Mouse (Mus musculus) brain, embryonic 14.5 days (tissue): ENCODE results near the gene Ell2. TPM values are rescaled to one million over a fixed set of nuclear protein-coding genes. Genes with fewer than 3 reads are reported as not detected.

Source experiments
- DNase-seq: peaks from one replicate; pipeline ENCODE4 v3.0.0-alpha.2; 2011; ENCODE audit warnings: low read depth
- CTCF ChIP-seq: fragments of 200-500 bp; IDR thresholded peaks from 2 replicates; pipeline ENCODE4 v1.5.1; 2012; ENCODE audit warnings: inconsistent platforms, mild to moderate bottlenecking, moderate library complexity, borderline replicate concordance; ENCODE audit not compliant: insufficient read depth, insufficient read length; ENCODE audit errors: extremely low read depth
- POLR2A ChIP-seq: fragments of 200-500 bp; IDR thresholded peaks from 2 replicates; pipeline ENCODE4 v1.6.1; 2012; ENCODE audit warnings: mild to moderate bottlenecking, inconsistent platforms, borderline replicate concordance; ENCODE audit not compliant: poor library complexity, insufficient read depth, insufficient read length, severe bottlenecking; ENCODE audit errors: extremely low read depth
- polyA plus RNA-seq: library from polyadenylated mRNA; depleted of rRNA; stranded (reverse); fragments of >200 nt; gene quantifications from 2 replicates; pipeline ENCODE4 v1.2.3, GENCODE M21; 2012

Gene Ell2
- polyA plus RNA-seq, 1 experiment = 1.9 TPM

- DNase-seq = no peak
- TF ChIP-seq POLR2A = no peak
Measured at GRCm38 (mm10) chr13:75737991-75738390, 31.4 kb downstream of the Ell2 start.

- no peak for DNase-seq
Measured at GRCm38 (mm10) chr13:75738536-75738935, 32.0 kb downstream of the Ell2 start.

DNA sequence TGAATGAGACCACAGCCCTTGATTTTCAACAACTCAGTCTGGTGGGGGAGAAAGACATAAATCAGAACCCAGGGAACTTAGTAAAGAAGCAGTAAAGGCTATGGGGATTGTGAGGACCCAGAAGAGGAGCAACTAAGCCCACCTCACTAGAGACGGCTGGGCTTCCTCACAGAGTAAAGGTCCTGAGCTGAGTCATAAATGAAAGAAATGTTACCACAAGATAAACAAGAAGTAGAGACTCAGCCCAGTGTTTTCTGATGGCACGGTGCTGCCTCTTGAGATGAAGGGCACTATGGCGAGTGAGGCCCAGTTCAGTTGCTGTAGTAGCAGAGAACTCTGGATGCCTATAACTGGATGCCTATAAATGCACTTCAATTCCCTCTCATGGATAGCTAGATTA lies 32.4 kb downstream of the Ell2 start:
- DNase-seq = no peak
- no peak for TF ChIP-seq POLR2A

More at GRCm38 (mm10) chr13:75738536-75738935, 32.0 kb downstream of the Ell2 start:
- TF ChIP-seq CTCF (no peak), POLR2A (no peak)

GRCm38 (mm10) chr13:75740018-75740417 lies 33.5 kb downstream of the Ell2 start:
- DNase-seq = no peak
- TF ChIP-seq CTCF (no peak), POLR2A (no peak)

GRCm38 (mm10) chr13:75741119-75741518 lies 34.6 kb downstream of the Ell2 start:
- DNase-seq = no peak
- TF ChIP-seq POLR2A (no peak), CTCF (no peak)

DNA sequence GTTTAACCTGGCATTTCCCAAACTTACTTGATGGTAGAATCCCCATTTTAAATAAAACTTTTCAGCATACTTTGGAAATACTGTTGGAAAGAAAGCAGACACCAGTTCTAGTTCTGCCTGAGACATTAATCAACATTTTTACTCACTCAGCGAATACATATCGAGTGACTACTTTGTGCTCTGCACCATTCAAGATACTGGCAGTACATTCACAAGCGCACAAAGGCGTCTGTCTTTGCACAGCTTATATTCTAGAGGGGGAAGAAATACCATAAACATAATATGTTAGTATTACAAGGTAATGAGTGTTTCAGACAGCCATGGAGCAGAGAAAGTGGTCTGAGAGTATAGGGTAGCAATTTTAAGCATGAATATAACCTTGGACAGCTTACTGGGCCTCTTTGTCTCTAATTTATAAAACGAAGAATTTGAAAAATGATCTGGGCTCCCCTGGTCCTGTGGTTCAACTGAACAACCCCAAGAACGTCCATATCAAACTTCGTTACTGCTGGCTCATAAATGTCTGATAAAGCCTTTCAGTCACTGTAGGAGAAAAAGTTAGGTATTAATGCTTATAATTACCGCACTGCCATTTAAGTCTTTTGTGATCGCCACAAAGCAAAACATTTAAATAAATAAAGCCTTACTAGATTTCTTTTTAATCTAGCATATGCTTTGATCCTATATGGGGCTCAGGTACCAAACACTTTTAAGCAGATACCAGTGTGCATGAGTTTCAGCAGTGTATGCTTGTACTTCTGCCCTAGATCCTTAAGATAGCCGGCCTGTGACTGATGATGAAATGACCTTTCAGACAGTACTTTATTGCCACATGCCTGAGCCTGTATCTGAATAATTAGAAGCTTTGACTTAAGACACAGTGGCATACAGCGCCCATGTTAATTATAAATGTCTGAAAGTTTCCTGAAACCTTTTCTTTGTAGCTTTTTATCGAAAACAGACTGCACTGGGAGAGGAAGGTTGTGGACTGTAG lies 35.5 kb downstream of the Ell2 start:
- TF ChIP-seq POLR2A (no peak), CTCF (no peak)
- DNase-seq = no peak

DNA sequence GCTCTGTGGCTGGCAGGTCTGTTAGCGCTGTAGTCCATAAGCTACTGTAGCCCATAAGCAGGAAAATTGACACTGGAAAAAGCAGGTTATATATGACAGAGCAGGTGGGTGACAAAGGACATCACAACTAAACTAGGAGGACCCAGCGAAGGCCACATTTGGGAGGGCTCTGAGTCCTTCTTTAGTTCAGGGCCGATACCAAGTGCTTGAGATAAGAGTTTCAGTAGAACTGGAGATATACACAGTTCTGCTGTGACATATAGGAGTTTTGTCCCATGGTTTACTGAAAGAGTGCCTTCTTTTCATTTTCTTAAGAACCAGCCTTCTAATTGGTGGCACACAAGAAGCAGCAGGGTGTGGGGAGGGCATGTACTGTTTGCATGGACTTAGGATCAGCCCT lies 36.4 kb downstream of the Ell2 start:
- no peak for TF ChIP-seq POLR2A
- no peak for TF ChIP-seq CTCF

DNA sequence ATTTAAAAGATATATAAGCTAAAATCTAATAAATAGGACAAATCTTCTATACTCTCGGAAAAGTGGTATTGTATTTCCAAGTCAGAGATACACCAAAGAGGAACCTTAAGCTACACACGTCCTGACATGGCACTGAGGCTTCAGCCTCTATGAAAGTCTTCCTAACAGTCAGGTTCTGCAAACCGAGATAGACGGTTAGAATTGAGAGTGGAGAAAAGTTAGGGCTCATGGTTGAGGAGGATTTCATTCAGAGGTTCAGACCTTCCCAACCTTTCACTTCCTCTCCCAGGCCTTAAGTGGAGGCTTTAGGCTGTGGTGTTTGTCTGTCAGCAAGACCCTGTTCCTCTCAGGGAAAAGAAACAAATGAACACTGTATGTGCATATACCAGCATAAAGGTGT lies 37.5 kb downstream of the Ell2 start:
- TF ChIP-seq CTCF (no peak), POLR2A (no peak)
- DNase-seq = no peak

More for the DNA sequence above, 36.4 kb downstream of the Ell2 start:
- no peak for DNase-seq

DNA sequence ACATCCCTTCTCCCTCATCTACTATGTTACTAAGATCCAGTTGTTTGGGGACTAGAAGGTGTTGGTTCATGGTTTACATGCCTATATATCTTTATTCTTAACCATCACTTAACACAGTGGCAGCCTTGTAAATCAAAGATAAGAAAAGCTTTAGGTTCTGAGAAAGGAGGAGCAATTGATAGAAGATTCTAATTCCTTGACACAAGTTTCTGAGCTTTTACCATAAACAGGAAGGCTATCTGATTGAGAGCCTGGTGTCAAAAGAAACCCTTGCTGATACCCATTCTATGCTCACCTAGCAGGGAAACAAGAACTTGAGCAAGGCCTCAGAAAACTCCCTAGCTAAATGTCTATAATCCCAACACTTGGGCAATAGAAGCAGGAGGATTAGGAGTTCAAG lies 38.8 kb downstream of the Ell2 start:
- no peak for DNase-seq
- TF ChIP-seq CTCF (no peak), POLR2A (no peak)

- no peak for DNase-seq
- no peak for TF ChIP-seq CTCF
- no peak for TF ChIP-seq POLR2A
Measured at GRCm38 (mm10) chr13:75747265-75747664, 40.7 kb downstream of the Ell2 start.

GRCm38 (mm10) chr13:75748685-75749084 lies 42.1 kb downstream of the Ell2 start:
- no peak for TF ChIP-seq POLR2A
- no peak for DNase-seq

- TF ChIP-seq POLR2A (no peak), CTCF (no peak)
- no peak for DNase-seq
Measured at GRCm38 (mm10) chr13:75750785-75751184, 44.2 kb downstream of the Ell2 start.
